Mouse (Mus musculus) lung, postnatal 10 days (tissue): ENCODE measurements at regions not wholly inside any gene's neighbourhood (a gene's known extent, or its start where the extent isn't known, plus 50 kb on each side); places are given as distances from the start of the nearest gene placed in this dataset.
A peak's percentile ranks its signal among the peaks of the same experiment; 100 is the strongest.

Experiments
- DNase-seq: peaks from one replicate; pipeline ENCODE4 v3.0.0; 2021

- no peak for DNase-seq
These were observed 353.7 kb upstream of the Atp11b start for GRCm38 (mm10) chr3:35400213-35400612.

GRCm38 (mm10) chr3:35402666-35403065, 351.2 kb upstream of the Atp11b start:
- no peak for DNase-seq

DNA sequence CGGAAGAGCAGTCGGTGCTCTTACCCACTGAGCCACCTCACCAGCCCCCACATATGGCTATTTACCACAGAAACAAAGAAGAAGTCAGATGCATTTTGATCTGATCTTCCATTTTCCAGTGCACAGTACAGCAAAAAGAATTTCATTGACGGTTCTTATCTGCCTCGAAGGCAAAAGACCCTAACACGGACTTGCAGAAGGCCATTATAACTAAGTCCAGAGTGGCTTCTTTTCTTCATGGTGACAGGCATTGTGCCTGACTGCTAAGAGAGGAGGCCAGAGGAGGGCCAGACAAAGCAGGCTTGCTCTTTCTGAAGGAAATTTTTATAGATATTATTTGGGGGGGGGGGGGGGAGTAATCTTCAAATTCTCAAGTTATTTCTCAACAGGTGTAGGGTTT, 350.0 kb upstream of the Atp11b start:
- no peak for DNase-seq

DNA sequence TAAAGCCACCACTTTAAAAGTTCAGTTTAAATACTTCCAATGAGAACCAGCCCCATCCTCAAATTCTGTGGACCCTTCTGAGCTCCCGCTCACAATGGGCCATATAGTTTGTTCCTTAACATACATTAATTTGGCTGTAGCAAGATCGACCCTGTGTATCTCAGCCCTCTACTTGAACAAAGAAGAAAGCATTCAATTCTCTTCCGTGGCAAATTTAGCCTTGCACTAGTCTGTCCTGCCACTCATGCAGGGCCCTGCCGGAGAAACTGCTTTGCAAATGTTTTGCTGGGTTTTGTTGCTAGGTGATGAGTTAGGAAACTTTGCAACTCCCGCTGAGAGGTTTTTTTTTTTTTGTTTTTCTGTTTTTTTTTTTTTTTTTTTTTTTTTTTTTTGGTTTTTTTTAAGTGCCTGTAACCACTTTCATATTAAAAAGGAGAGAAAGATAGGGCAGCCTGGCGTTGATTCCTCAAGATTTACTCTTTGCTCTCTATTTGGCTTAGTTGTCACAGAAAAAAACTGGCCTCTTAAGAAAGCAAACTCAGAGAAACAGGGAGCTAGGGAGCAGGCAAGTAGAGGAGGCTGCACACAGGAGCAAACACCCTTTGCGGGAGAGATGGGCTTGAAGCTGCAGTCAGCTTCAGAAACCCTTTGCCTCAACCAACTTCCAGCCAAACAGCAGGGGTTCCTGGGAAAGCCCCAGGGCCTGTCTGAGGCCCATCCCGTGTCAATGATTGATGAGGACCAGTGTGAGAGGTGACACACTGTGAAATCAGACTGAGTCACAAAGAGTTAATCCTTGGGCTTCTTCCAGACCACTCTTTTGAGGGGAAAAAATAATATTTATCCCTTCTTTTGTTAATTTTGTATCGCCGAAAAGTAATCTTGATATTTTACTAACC, 349.2 kb upstream of the Atp11b start:
- DNase-seq: peak; percentile 40

- DNase-seq: peak; percentile 80
These were observed 348.3 kb upstream of the Atp11b start for GRCm38 (mm10) chr3:35405621-35406079.

DNA sequence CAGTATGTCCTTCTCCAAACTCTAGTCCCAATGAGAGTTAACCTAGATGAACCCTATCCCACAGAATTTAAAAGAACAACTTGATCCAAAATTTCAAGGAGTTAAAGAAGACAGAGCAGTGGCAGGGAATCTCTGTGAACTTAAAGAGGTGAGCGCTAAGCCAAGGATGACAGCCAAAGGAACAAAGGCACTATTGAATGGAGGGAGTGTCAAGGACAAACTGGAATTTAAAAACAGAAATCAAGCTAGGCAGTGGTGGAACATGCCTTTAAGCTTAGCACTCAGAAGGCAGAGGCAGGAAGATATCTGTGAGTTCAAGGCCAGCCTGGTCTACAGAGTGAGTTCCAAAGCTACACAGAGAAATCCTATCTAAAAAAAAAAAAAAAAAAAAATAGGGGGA, 316.2 kb upstream of the Atp11b start:
- DNase-seq: no peak

- no peak for DNase-seq
These were observed 291.0 kb upstream of the Atp11b start for GRCm38 (mm10) chr3:35462858-35463257.

DNA sequence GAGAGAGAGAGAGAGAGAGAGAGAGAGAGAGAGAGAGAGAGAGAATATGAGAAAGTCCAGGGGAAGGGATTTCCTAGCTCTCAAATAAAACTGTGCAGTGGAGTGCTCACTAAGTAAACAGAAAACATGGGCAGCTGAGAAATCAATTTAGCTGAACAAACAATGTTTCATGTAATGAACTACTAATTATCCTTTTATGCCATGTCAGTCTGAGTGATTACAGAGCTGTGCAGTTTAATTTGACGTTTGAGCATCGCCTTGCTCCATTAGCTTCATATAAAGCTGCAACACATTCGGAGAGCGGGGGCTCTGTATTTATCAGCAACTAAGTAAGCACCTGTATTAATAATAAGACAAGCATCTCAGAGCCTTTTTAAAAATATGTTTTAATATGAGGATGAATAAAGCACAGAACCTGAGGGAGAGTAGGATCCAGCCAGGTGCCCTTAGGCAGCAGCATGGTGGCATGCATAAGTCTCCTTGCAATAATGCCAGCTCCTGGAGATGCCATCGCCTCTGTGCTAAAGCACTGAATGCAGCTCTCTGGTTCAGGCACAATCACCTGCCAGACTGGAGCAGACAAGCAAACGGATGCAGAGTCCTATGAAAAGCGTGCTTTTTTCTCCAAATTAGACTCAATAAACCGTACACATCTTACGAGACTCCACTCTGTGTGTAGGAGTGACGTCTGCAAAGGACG, 289.5 kb upstream of the Atp11b start:
- no peak for DNase-seq

DNA sequence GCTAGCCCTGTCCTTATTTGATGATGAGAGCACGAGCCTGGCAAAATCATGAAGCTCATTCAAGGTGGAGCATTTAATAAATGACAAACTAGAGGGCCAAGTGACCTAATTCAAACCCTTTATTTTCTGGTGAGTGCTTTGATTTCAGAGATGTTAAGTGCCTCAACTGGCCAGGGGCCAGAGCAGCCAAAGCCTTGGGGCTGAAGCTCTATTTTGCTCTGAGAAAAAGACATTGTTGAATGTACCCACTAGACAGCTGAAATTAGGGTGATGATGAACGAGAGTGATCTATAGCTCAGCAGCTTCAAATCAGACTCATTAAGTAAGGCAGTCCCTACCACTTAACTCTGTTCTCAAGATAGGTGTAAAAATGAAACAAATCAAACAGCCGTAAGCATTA, 287.9 kb upstream of the Atp11b start:
- DNase-seq: no peak

DNA sequence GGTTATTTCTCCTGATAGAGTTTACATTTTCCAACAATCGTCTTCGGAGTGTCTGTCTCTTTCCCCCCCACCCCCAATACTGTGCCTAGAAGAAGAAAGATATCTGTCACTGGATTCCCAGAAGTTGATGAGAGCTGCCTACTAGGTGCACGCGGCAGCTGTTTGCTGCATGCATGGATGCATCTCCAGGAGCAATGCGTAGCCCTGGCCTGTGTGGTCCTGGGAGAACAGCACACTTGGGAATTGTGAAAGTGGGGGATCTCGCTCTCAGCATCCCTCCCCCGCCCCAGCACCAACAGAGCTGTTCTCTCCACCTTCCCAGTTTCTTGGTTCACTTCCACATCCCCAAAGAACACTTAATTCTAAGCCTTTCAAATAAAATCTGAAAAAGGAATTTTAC, 280.6 kb upstream of the Atp11b start:
- DNase-seq: no peak

- no peak for DNase-seq
These were observed 279.5 kb upstream of the Atp11b start for GRCm38 (mm10) chr3:35474361-35474760.

GRCm38 (mm10) chr3:35475326-35475725, 278.6 kb upstream of the Atp11b start:
- peak; percentile 6 for DNase-seq

- DNase-seq: no peak
These were observed 272.9 kb upstream of the Atp11b start for GRCm38 (mm10) chr3:35480714-35481695.

DNA sequence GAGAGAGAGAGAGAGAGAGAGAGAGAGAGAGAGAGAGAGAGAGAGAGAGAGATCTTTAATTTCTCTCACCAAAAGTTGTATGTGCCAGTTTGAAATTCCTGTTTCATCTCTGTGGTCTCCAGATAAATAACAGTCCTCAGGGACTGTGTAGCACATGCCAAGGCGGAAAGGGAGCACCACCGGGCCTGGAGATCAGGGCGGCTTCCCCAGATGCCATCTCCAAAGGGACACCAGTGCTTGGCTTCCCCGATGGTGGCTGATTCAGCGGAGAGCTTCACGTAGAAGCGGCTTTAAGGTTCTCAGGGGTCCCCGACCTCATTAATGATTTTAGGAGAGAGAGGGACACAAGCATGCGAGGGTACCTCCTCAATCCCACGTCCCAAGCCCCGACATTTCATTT, 272.1 kb upstream of the Atp11b start:
- no peak for DNase-seq

GRCm38 (mm10) chr3:35482296-35482695, 271.6 kb upstream of the Atp11b start:
- DNase-seq: peak; percentile 61

GRCm38 (mm10) chr3:35482759-35483158, 271.1 kb upstream of the Atp11b start:
- no peak for DNase-seq

- no peak for DNase-seq
These were observed 257.7 kb upstream of the Atp11b start for GRCm38 (mm10) chr3:35496027-35496824.

- DNase-seq: no peak
These were observed 243.6 kb upstream of the Atp11b start for GRCm38 (mm10) chr3:35510314-35510713.

DNA sequence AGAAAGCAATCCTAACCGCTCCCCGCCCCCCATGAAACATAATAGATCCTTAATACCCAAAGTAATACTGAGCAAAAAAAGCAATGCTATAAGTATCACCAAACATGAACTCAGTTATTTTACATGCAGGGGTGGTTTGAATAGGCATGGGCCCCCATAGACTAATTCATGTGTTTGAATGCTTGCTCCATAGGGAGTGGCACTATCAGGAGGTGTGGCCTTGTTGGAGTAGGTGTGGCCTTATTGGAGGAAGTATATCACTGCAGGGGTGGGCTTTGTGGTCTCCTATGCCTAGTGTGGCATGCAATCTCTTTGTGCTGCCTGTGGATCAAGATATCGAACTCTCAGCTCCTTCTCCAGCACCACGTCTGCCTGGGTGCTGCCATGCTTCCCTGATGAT, 237.4 kb upstream of the Atp11b start:
- no peak for DNase-seq

GRCm38 (mm10) chr3:35520131-35520530, 233.8 kb upstream of the Atp11b start:
- no peak for DNase-seq

DNA sequence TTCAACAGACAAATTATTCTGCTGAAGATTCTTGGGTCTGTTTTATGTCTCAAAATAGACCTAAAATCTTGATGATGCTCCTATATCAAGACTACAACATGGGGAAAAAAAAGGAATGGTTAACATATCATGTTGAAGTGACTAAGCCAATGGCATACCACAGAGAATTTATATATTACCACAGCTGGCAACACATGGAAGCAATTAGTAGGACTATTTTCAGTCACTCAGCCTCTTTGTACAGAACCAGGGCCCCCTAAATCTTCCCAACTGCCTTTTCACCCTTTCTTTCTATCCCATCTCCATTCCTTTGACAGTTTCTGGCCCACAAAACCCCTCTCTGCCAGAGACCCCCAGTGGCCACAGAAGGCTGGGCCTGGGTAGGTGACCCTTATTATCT, 206.2 kb upstream of the Atp11b start:
- DNase-seq: no peak

DNA sequence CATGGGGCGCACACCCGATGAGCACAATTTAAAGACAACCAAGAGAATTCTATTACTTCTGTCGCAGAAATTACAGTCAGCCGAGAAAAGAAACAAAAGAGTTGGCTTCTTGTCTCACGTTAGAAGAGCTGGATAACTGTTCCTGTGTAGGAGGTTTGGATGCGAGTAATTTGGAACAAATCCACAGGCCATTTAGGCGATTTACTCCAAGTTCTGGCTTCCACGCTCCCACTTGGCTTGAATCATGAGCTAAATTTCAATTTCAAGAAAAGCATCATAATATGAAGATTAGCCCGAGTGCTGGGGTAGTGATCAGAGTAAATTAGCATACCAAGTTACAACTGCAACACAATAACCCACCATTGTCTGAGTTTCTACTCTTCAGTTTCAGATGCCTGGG, 202.1 kb upstream of the Atp11b start:
- no peak for DNase-seq
